Mouse (Mus musculus) intestine, postnatal 0 days (tissue): Measurements from ENCODE around the gene Ddx51. TPM values are rescaled to one million over a fixed set of nuclear protein-coding genes. Genes with fewer than 3 reads are reported as not detected.
A peak's percentile ranks its signal among the peaks of the same experiment; 100 is the strongest.

ENCODE experiments used
- ATAC-seq: fragments of 200-750 bp; cut with Nextera tagmentation; 2 replicates; pipeline ENCODE4 v1.8.0; 2017; ENCODE audit warnings: mild to moderate bottlenecking, moderate TSS enrichment, moderate library complexity
- H3K27ac ChIP-seq: fragments of 300-500 bp; sonication (generic); 2 replicates; pipeline ENCODE4 v1.5.1; 2014; ENCODE audit warnings: mild to moderate bottlenecking, low read depth, low read length, moderate library complexity
- H3K27me3 ChIP-seq: fragments of 300-500 bp; sonication (generic); replicated peaks from 2 replicates; pipeline ENCODE4 v1.6.1; 2014; ENCODE audit warnings: low read length, mixed read lengths; ENCODE audit not compliant: control insufficient read depth, insufficient read depth
- H3K36me3 ChIP-seq: fragments of 300-500 bp; sonication (generic); 2 replicates; pipeline ENCODE4 v1.6.1; 2014; ENCODE audit warnings: mild to moderate bottlenecking, moderate library complexity; ENCODE audit not compliant: control insufficient read depth, insufficient read depth
- H3K4me1 ChIP-seq: fragments of 300-500 bp; sonication (generic); replicated peaks from 2 replicates; pipeline ENCODE4 v1.6.1; 2014; ENCODE audit warnings: antibody characterized with exemption, low read length, mixed read lengths; ENCODE audit not compliant: control insufficient read depth, insufficient read depth
- H3K4me2 ChIP-seq: fragments of 300-500 bp; sonication (generic); replicated peaks from 2 replicates; pipeline ENCODE4 v1.6.1; 2014; ENCODE audit warnings: low read depth, mild to moderate bottlenecking, moderate library complexity
- H3K4me3 ChIP-seq: fragments of 300-500 bp; sonication (generic); 2 replicates; pipeline ENCODE4 v1.5.1; 2014; ENCODE audit warnings: low read depth, low read length
- H3K9ac ChIP-seq: fragments of 300-500 bp; sonication (generic); 2 replicates; pipeline ENCODE4 v1.6.1; 2014; ENCODE audit warnings: mild to moderate bottlenecking, low read depth, low read length
- H3K9me3 ChIP-seq: fragments of 300-500 bp; sonication (generic); 2 replicates; pipeline ENCODE4 v1.6.1; 2016; ENCODE audit warnings: mixed run types; ENCODE audit not compliant: control insufficient read depth
- CTCF ChIP-seq: sonication (generic); IDR thresholded peaks from 2 replicates; pipeline ENCODE4 v1.5.1; 2016; ENCODE audit warnings: low read depth, mild to moderate bottlenecking, control low read depth, antibody characterized with exemption, moderate library complexity
- WGBS: fragments of 180-500 bp; shearing (Covaris S2); extraction: QIAGEN DNeasy Blood & Tissue Kit; methylation state at CpG from one replicate; pipeline ENCODE4 v1.1.7; 2014; 5-methylcytosine and 5-hydroxymethylcytosine counted together
- polyA plus RNA-seq: library from polyadenylated mRNA; unstranded; fragments of >200 nt; fragmentation: Nextera tagmentation; extraction: Ambion mirVana; gene quantifications from 2 replicates; pipeline ENCODE4 v1.2.1, GENCODE M21; 2015

Ddx51 gene
- polyA plus RNA-seq, 1 experiment from 2014 or later: 4.9 TPM

DNA sequence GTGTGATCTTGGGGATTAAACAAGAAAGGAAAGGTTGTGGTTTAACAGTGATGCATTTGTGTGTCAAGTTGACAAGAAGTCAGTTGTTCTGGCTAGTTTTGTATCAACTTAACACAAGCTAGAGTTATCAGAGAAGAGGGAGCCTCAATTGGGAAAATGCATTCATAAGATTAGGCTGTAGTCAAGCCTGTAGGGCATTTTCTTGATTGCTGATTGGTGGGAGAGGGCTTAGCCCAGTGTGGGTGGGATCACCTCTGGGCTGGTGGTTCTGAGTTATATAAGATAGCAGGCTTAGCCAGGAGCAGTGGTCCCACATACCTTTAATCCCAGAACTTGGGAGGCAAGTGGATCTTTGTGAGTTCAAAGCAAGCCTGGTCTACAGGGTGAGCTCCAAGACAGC is 6.9 kb upstream of the Ddx51 start:
- no peaks in the 10 kb centered on the region for H3K4me1 ChIP-seq
- no peak overlapping the region for H3K9ac ChIP-seq
- no peak for ATAC-seq
- no peak overlapping the region for H3K4me3 ChIP-seq
- H3K27ac ChIP-seq: no peak overlapping the region
- no peak for TF ChIP-seq CTCF
- peaks cover 52% of the 10 kb centered on the region for H3K36me3 ChIP-seq
- no peaks in the 10 kb centered on the region for H3K9me3 ChIP-seq
- no peak overlapping the region for H3K4me2 ChIP-seq
- no peaks in the 10 kb centered on the region for H3K27me3 ChIP-seq

DNA sequence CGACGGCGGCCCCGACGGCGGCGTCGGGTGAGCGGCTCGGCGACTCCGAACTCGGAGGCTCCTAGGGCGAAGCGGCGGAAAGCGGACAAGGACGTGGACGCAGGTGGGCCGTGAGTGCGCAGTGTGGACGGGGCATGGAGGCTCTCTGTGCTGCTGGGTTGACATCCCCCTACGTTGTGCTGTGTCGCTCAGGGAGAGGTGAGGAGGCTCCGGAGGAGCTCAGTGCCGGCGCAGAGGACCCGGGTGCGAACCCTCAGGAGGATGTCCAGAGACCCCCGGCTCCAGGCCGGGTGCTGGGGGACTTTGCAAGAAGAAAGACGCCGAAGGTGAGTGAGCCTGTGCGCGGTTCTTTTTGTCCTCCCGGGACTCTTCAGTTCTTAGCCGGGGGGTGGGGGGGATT is 435 bp downstream of the Ddx51 start:
- ATAC-seq: peak; percentile 20
- H3K4me1 ChIP-seq: no peaks in the 10 kb centered on the region; the same call in 1 of the 2 replicates
- H3K4me3 ChIP-seq: peak overlapping the region; percentile 100
- peak overlapping the region; percentile 87 for H3K4me2 ChIP-seq
- H3K36me3 ChIP-seq: peaks cover 59% of the 10 kb centered on the region
- WGBS: under 1% methylated on average over 37 of the region's 37 CpGs
- H3K9ac ChIP-seq: peak overlapping the region; percentile 89
- peak overlapping the region; percentile 54; the same call in 1 of the 2 replicates for H3K27ac ChIP-seq
- TF ChIP-seq CTCF: no peak
- H3K9me3 ChIP-seq: no peaks in the 10 kb centered on the region
- H3K27me3 ChIP-seq: no peaks in the 10 kb centered on the region

GRCm38 (mm10) chr5:110659682-110660081 is 6.4 kb downstream of the Ddx51 start:
- no peak for TF ChIP-seq CTCF
- Histone ChIP-seq H3K4me3 (no peak overlapping the region), H3K9me3 (no peaks in the 10 kb centered on the region), H3K27me3 (no peaks in the 10 kb centered on the region), H3K27ac (no peak overlapping the region), H3K9ac (no peak overlapping the region), H3K4me1 (no peaks in the 10 kb centered on the region), H3K36me3 (peaks cover 53% of the 10 kb centered on the region), H3K4me2 (no peak overlapping the region)
- no peak for ATAC-seq

DNA sequence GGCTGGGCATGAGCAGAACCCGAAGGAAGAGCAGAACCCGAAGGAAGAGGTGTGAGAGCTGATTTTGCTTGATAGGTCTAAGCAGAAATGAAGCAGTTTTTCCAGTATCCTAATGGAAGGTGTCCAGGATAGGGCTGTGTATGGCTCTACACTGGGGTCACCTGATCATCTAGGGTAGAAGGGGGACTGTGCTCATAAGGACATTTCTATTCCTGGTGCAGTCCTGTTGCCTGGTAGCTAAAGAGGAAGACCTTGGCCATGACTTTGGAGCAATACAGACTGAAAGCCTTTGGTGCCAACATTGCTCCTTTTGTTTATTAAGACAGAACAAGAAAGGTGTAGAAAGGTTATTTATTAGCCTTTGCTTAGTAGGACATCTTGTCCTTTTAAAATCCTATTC is 10.8 kb downstream of the Ddx51 start:
- no peak overlapping the region for H3K27ac ChIP-seq
- no peak overlapping the region for H3K9ac ChIP-seq
- no peaks in the 10 kb centered on the region for H3K4me1 ChIP-seq
- no peaks in the 10 kb centered on the region for H3K27me3 ChIP-seq
- no peak overlapping the region for H3K4me2 ChIP-seq
- ATAC-seq: no peak
- WGBS: 91% methylated on average over 2 of the region's 2 CpGs
- peaks cover 59% of the 10 kb centered on the region for H3K36me3 ChIP-seq
- TF ChIP-seq CTCF: no peak
- no peaks in the 10 kb centered on the region for H3K9me3 ChIP-seq
- no peak overlapping the region for H3K4me3 ChIP-seq

- WGBS: 88% methylated on average over 2 of the region's 2 CpGs
- Histone ChIP-seq H3K27ac (no peak overlapping the region), H3K4me3 (no peak overlapping the region), H3K4me1 (no peaks in the 10 kb centered on the region), H3K36me3 (peaks cover 63% of the 10 kb centered on the region), H3K4me2 (no peak overlapping the region), H3K9ac (no peak overlapping the region), H3K27me3 (no peaks in the 10 kb centered on the region), H3K9me3 (no peaks in the 10 kb centered on the region)
- ATAC-seq: no peak
- TF ChIP-seq CTCF: no peak
These were observed 11.6 kb downstream of the Ddx51 start for GRCm38 (mm10) chr5:110664750-110665269.

- no peak overlapping the region for H3K4me3 ChIP-seq
- WGBS: 70% methylated on average over 6 of the region's 6 CpGs
- TF ChIP-seq CTCF: no peak
- no peak overlapping the region for H3K27ac ChIP-seq
- H3K36me3 ChIP-seq: peaks cover 70% of the 10 kb centered on the region
- H3K4me1 ChIP-seq: no peaks in the 10 kb centered on the region
- H3K9ac ChIP-seq: no peak overlapping the region
- ATAC-seq: no peak
- H3K9me3 ChIP-seq: no peaks in the 10 kb centered on the region
- no peaks in the 10 kb centered on the region for H3K27me3 ChIP-seq
- no peak overlapping the region for H3K4me2 ChIP-seq
These were observed 12.4 kb downstream of the Ddx51 start for GRCm38 (mm10) chr5:110665486-110666121.

DNA sequence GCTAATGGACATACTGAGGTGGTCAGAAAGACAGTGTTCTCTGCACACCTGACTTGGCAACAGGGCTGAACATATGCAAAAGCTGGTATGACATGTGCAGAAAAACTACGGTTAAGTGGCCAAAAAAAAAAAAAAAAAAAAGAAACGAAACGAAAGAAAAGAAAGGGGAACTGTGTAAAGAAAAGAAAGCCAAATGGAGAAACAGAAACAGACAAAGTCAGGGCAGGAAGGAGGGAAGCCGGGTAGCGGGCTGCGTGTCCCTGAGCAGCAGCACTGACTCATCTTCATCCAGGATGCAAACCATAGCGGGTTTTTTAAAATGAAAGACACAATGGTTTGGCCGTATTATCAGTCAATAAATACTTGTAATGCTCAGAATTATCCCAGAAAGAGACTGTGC is 28.8 kb downstream of the Ddx51 start:
- no peak overlapping the region for H3K4me3 ChIP-seq
- H3K9me3 ChIP-seq: no peaks in the 10 kb centered on the region
- no peaks in the 10 kb centered on the region for H3K4me1 ChIP-seq
- no peak overlapping the region for H3K27ac ChIP-seq
- no peak for ATAC-seq
- peaks cover 93% of the 10 kb centered on the region for H3K36me3 ChIP-seq
- no peak overlapping the region for H3K4me2 ChIP-seq
- 84% methylated on average over 8 of the region's 8 CpGs for WGBS
- H3K9ac ChIP-seq: no peak overlapping the region
- H3K27me3 ChIP-seq: no peaks in the 10 kb centered on the region
- TF ChIP-seq CTCF: no peak
